Mouse (Mus musculus) intestine, postnatal 0 days (tissue): ENCODE measurements around the gene Itprid2. TPM values are rescaled to one million over a fixed set of nuclear protein-coding genes. Genes with fewer than 3 reads are reported as not detected.

Experiments
- ATAC-seq: fragments of 200-750 bp; cut with Nextera tagmentation; 2 replicates; pipeline ENCODE4 v1.8.0; 2017; ENCODE audit warnings: mild to moderate bottlenecking, moderate TSS enrichment, moderate library complexity
- H3K27ac ChIP-seq: fragments of 300-500 bp; sonication (generic); 2 replicates; pipeline ENCODE4 v1.5.1; 2014; ENCODE audit warnings: mild to moderate bottlenecking, low read depth, low read length, moderate library complexity
- H3K27me3 ChIP-seq: fragments of 300-500 bp; sonication (generic); replicated peaks from 2 replicates; pipeline ENCODE4 v1.6.1; 2014; ENCODE audit warnings: low read length, mixed read lengths; ENCODE audit not compliant: control insufficient read depth, insufficient read depth
- H3K36me3 ChIP-seq: fragments of 300-500 bp; sonication (generic); 2 replicates; pipeline ENCODE4 v1.6.1; 2014; ENCODE audit warnings: mild to moderate bottlenecking, moderate library complexity; ENCODE audit not compliant: control insufficient read depth, insufficient read depth
- H3K4me1 ChIP-seq: fragments of 300-500 bp; sonication (generic); replicated peaks from 2 replicates; pipeline ENCODE4 v1.6.1; 2014; ENCODE audit warnings: antibody characterized with exemption, low read length, mixed read lengths; ENCODE audit not compliant: control insufficient read depth, insufficient read depth
- H3K4me2 ChIP-seq: fragments of 300-500 bp; sonication (generic); replicated peaks from 2 replicates; pipeline ENCODE4 v1.6.1; 2014; ENCODE audit warnings: low read depth, mild to moderate bottlenecking, moderate library complexity
- H3K4me3 ChIP-seq: fragments of 300-500 bp; sonication (generic); 2 replicates; pipeline ENCODE4 v1.5.1; 2014; ENCODE audit warnings: low read depth, low read length
- H3K9ac ChIP-seq: fragments of 300-500 bp; sonication (generic); 2 replicates; pipeline ENCODE4 v1.6.1; 2014; ENCODE audit warnings: mild to moderate bottlenecking, low read depth, low read length
- H3K9me3 ChIP-seq: fragments of 300-500 bp; sonication (generic); 2 replicates; pipeline ENCODE4 v1.6.1; 2016; ENCODE audit warnings: mixed run types; ENCODE audit not compliant: control insufficient read depth
- CTCF ChIP-seq: sonication (generic); IDR thresholded peaks from 2 replicates; pipeline ENCODE4 v1.5.1; 2016; ENCODE audit warnings: low read depth, mild to moderate bottlenecking, control low read depth, antibody characterized with exemption, moderate library complexity
- WGBS: fragments of 180-500 bp; shearing (Covaris S2); extraction: QIAGEN DNeasy Blood & Tissue Kit; methylation state at CpG from one replicate; pipeline ENCODE4 v1.1.7; 2014; 5-methylcytosine and 5-hydroxymethylcytosine counted together
- polyA plus RNA-seq: library from polyadenylated mRNA; unstranded; fragments of >200 nt; fragmentation: Nextera tagmentation; extraction: Ambion mirVana; gene quantifications from 2 replicates; pipeline ENCODE4 v1.2.1, GENCODE M21; 2015

Itprid2 gene
- polyA plus RNA-seq, 1 experiment from 2014 or later: 21.1 TPM

DNA sequence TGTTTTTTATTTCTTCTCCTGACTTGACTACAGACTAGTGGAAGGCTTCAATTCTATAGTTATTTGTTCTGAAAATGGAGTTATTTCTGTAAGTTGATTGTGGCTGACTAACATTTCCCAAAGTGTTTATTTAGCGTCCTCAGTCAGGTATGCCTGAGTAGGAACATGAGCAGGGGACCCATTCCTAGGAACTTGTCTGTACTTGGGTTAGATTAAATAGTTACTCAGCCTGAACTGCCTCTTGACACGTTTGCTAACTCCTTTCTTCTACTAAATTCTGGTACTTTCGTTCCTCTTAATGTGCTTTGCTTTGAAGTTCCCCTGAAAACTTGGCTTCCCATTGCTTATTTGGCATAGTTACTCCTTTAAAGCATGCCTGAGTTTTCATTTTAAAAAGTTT, 30.3 kb downstream of the Itprid2 start:
- no peaks in the 10 kb centered on the region for H3K27me3 ChIP-seq
- H3K4me2 ChIP-seq: no peak overlapping the region
- 54% methylated on average over 3 of the region's 3 CpGs for WGBS
- H3K9me3 ChIP-seq: no peaks in the 10 kb centered on the region
- H3K4me3 ChIP-seq: no peak overlapping the region
- no peaks in the 10 kb centered on the region for H3K4me1 ChIP-seq
- no peak overlapping the region for H3K27ac ChIP-seq
- H3K36me3 ChIP-seq: peaks cover 60% of the 10 kb centered on the region
- H3K9ac ChIP-seq: no peak overlapping the region
- ATAC-seq: no peak
- TF ChIP-seq CTCF: no peak

- Histone ChIP-seq H3K4me2 (no peak overlapping the region), H3K27me3 (no peaks in the 10 kb centered on the region), H3K4me1 (no peaks in the 10 kb centered on the region), H3K9me3 (no peaks in the 10 kb centered on the region), H3K36me3 (peaks cover 36% of the 10 kb centered on the region), H3K27ac (no peak overlapping the region), H3K4me3 (no peak overlapping the region), H3K9ac (no peak overlapping the region)
- no peak for ATAC-seq
- no peak for TF ChIP-seq CTCF
- 85% methylated on average over 3 of the region's 3 CpGs for WGBS
Measured at GRCm38 (mm10) chr2:79675266-79675665, 40.1 kb downstream of the Itprid2 start.

DNA sequence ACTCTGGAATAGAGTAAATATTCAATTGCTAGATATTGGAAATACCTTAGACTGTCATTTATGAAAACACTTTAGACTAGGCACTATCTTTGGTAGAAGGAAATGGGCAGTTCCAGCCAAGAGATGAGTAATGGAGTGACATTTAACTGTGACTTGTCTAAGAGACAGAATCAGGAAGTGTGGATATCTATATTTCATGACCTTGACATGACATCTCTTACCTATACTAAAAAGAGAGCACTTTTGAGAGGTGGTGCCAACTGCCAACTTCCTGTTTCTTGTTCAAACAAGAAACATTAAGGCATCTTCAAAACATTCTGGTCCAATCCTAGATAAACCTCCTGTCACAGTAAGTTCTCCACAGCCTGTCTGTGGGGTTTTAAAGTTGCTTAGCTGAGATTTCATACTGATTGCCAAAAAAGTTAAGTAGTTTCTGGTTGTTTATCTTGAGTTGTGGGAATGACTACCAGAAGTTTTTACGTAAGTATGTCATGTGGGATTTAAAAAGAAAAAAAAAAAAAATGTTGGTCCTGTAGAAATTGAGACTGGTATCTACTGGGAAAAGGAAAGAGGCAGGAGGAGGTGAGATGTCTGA, 42.6 kb downstream of the Itprid2 start:
- WGBS: 58% methylated on average over 1 of the region's 1 CpGs
- ATAC-seq: no peak
- Histone ChIP-seq H3K27ac (no peak overlapping the region), H3K27me3 (no peaks in the 10 kb centered on the region), H3K9ac (no peak overlapping the region), H3K36me3 (peaks cover 23% of the 10 kb centered on the region), H3K9me3 (no peaks in the 10 kb centered on the region), H3K4me3 (no peak overlapping the region), H3K4me2 (no peak overlapping the region), H3K4me1 (no peaks in the 10 kb centered on the region)
- no peak for TF ChIP-seq CTCF

- ATAC-seq: no peak
- H3K27me3 ChIP-seq: no peaks in the 10 kb centered on the region
- H3K4me1 ChIP-seq: no peaks in the 10 kb centered on the region
- no peak overlapping the region for H3K9ac ChIP-seq
- no peak overlapping the region for H3K4me3 ChIP-seq
- 61% methylated on average over 4 of the region's 4 CpGs for WGBS
- H3K36me3 ChIP-seq: no peaks in the 10 kb centered on the region
- no peak for TF ChIP-seq CTCF
- H3K9me3 ChIP-seq: no peaks in the 10 kb centered on the region
- H3K4me2 ChIP-seq: no peak overlapping the region
- H3K27ac ChIP-seq: no peak overlapping the region
Measured at GRCm38 (mm10) chr2:79681672-79682071, 46.5 kb downstream of the Itprid2 start.

DNA sequence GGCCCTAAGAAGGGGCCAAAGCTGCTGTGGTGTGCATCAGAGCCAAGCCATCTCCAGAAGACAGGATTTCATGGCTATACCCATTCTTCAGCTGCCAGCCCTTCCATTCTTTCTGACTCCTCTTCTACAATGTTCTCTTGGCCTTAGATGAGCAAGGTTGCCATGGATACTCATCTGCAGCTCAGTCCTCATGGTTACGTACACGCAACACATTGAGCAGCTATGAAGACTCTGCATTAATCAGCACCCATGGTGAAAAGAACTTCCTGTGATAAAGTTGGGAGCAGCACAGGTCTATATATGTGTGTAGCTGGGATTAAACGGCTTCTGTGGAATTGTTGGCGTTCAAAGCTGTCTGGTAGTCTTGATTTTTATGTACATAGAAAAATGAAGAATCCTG, 48.1 kb downstream of the Itprid2 start:
- WGBS: 96% methylated on average over 4 of the region's 4 CpGs
- ATAC-seq: no peak
- no peak for TF ChIP-seq CTCF

GRCm38 (mm10) chr2:79690838-79691237, 55.7 kb downstream of the Itprid2 start:
- no peak overlapping the region for H3K4me3 ChIP-seq
- ATAC-seq: no peak
- no peaks in the 10 kb centered on the region for H3K27me3 ChIP-seq
- no peak overlapping the region for H3K27ac ChIP-seq
- H3K4me1 ChIP-seq: 0 out of 2 replicates have a peak, but pooled peaks cover 3% of the 10 kb centered on the region
- no peak overlapping the region for H3K4me2 ChIP-seq
- no peaks in the 10 kb centered on the region for H3K36me3 ChIP-seq
- no peak for TF ChIP-seq CTCF
- no peak overlapping the region for H3K9ac ChIP-seq
- 48% methylated on average over 3 of the region's 3 CpGs for WGBS
- no peaks in the 10 kb centered on the region for H3K9me3 ChIP-seq

More for the DNA sequence above, 48.1 kb downstream of the Itprid2 start:
- no peaks in the 10 kb centered on the region for H3K4me1 ChIP-seq
- no peak overlapping the region for H3K9ac ChIP-seq
- H3K27ac ChIP-seq: no peak overlapping the region
- no peaks in the 10 kb centered on the region for H3K27me3 ChIP-seq
- H3K4me3 ChIP-seq: no peak overlapping the region
- H3K36me3 ChIP-seq: no peaks in the 10 kb centered on the region
- H3K9me3 ChIP-seq: no peaks in the 10 kb centered on the region
- H3K4me2 ChIP-seq: no peak overlapping the region
